Mouse (Mus musculus) stomach, postnatal 0 days (tissue): ENCODE results near the gene Krt1.

ENCODE experiments used
- CTCF ChIP-seq: IDR thresholded peaks from 2 replicates; pipeline ENCODE4 v1.5.1; 2016; ENCODE audit warnings: antibody characterized with exemption, low read depth, mild to moderate bottlenecking, moderate library complexity
- EP300 ChIP-seq: optimal IDR thresholded peaks from 2 replicates; pipeline ENCODE3; 2016; ENCODE audit warnings: antibody characterized with exemption

DNA sequence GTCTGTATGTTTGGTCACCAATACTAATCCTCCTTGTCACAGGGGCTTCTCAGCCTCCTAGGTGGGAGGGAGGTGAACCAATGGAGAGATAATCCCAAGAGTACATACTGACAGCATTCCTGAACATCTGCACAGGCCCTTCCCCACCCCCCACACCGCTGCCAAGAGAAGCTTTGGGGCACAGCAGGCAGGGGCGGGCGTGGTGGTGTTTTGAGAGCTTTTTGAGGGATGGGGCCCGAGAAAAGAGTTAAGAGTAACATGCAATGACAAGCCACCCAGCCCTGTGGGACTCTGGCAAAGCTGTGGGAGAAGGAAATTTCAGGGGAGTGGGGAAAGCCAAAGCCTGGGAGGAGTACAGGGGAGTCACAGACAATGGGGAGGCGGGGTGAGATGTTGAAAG lies 3.7 kb upstream of the Krt1 start:
- TF ChIP-seq CTCF (no peak), EP300 (no peak)
